Mouse (Mus musculus) left cerebral cortex, adult 8-10 months (tissue): ENCODE data around the gene Coro1c. TPM values are rescaled to one million over a fixed set of nuclear protein-coding genes. Genes with fewer than 3 reads are reported as not detected.
"Not testable (repeated sequence)": the region's sequence is repeated elsewhere in the genome, so short reads cannot be mapped to it uniquely, and the experiment has no call there.

Experiments
- DNase-seq, 2 experiments: peaks; one replicate each; pipeline ENCODE4 v3.0.0; 2022; ENCODE audit warnings: low spot score in 2 of 2
- total RNA-seq, 4 experiments: library from RNA; stranded (reverse); gene quantifications; 2 replicates each; pipeline ENCODE4 v1.2.4; 2022

Coro1c gene
- total RNA-seq, 4 experiments from 2014 or later, result 76.3 to 95.4 (median 86.2) TPM

DNA sequence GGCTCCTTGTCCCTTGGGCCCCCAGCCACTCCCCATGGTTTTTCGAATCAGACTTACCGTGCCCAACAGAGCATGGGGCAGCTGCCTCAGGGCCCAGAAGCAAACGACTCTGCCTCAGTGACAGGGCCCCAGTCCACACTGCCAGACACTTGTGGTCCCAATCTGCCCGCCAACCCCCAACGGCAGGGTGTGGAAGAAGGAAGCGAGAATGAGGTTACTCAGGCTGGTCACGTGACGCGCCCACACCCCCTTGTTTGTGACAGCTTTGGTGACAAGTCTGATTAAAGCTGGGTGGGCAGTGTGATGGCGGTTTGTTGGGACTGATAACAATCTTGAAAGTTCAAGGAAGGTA, 78.3 kb downstream of the Coro1c start:
- DNase-seq, result no peak

DNA sequence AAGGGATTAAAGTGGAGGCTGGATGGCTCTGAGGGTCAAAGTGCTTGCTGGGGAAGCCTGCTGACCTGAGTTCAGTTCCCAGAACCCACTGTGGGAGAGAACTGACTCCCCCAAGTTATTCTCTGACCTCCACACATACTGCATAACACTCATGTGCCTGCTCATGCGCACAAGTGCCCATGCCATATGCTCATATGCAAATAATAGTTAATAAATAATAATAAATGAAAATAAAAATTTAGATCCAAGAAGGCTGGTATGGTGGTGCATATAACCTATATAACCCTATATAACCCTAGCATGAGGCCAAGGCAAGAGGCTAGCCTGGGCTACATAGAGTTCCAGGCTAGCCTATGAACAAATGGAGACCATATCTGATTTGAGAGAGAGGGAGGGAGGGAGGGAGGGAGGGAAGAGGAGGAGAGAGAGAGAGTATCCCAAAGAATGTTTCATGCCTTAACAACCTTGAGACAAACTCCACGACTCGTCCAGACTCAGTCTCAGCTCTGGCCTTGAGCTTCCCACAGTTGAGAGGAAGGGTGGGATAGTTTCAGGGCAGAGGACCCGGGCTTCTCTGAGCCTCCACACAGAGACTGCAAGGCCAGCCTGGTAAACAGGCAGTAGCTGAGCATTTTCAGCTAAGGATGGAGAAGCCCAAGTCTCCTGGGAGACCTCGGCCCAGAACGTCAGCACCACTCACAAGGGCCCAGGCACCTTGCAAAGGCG, 78.8 kb downstream of the Coro1c start:
- DNase-seq, result no peak

DNA sequence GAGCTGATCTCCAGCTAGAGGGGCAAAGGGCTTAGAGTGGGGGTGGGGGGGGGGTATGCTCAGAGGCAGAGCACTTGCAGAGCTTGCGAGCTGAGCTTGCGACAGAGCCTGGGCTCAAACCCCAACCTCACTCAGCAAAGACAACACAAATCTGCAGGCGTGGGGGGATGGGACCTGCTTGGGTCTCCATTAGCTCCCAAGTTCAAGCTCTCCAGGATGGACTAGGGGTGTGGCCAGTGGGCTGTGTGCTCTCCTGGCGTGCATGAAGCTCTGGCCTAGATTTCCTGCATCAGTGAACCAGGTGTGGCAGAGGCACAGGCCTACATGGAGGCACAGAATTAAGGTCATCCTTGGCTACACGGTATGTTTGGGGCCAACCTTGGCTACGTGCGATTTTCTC, 80.1 kb downstream of the Coro1c start:
- DNase-seq, result no peak

DNA sequence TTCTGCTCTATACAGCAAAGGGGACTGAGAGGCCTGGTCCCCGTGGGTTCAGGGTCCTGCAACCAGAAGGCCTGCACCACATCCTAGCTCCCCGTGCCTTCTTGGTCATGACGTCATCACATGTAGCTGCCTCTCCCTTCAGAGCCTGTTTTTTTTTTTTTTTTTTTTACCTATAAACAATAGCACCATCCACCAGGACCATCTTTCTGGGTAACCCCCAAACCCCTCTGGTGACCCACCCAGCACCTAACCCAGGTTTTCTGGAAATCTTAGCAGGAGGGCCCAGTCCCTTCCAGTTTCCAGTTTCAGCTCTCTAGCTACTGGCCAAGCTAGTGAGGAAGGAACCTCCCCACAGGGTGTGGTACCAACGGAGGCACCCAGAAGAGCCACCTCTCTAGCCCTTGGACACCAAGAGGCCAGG, 80.6 kb downstream of the Coro1c start:
- no peak for DNase-seq

DNA sequence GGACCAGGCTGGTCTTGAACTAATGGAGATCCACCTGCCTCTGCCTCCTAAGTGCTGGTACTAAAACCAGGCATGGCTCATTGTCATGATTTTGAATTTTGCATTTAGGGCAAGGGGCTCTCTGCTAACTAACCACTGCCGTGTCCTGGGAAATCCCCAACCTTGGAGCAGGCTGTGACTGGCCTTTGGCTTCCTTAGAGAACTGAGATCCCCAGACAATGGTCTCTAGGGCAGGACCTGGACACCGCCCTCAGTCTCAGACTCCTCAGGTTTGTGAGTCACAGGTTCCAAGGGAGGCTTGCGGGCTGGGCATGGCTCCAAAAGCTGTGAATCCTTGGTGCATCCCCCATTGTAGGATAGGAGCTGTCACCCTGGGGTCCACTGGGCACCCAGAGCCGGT, 81.9 kb downstream of the Coro1c start:
- DNase-seq, result no peak

DNA sequence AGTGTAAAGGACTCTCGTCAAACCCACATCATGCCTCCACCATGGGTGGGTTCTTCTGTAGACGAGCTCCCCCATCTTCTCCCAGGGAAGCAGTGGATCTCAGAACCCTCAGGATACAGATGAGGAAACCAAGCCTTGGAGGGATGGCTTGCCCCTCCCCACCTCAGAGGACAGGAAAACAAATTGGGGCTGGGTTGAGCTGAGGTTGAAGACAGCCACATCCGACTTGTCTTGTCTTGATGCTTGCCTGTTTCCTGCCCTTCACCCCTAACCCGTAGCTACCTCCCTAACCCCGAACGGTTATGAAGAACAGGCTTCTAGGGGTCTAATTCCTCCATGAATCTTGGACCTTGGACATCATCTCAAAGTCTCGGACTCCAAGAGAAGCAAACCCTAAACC, 83.0 kb downstream of the Coro1c start:
- DNase-seq, result no peak

DNA sequence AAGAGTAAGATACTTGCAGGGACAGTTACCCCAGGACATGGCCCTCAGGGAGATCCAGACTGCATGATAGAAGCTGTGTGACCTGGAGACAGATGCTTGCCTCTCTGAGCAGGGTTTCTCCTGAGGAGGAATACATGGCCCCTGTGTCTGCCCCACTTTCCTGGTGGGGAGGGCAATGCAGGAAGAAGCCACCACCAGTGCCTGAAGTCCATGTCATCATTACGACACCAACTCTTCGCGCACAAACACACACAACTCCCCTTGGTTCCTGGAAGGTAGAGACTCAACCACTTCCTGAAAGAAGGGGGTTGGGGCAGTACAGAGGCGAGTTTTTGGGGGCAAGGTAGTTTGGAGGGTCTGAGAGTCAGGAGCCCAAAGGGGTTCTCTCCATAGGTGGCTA, 84.3 kb downstream of the Coro1c start:
- no peak for DNase-seq

DNA sequence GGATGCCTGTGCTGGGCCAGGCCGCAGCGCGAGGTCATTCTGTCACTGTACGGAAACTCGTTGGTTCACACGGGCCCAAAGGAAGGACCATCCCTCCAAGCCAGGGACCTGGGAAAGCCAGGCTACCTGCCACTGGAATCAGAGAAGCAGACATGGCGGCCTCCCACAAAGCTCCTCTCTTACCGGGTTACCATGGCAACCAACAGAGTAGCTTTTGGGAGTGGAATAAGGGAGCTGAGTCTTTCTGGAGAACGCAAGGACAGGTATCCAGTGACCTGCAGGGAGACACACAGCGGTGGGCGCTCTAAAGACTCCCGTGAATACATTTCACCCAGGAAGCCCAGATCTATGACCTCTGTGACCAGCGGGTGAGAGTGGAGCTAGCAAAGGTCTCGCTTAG, 90.0 kb downstream of the Coro1c start:
- DNase-seq, result no peak

DNA sequence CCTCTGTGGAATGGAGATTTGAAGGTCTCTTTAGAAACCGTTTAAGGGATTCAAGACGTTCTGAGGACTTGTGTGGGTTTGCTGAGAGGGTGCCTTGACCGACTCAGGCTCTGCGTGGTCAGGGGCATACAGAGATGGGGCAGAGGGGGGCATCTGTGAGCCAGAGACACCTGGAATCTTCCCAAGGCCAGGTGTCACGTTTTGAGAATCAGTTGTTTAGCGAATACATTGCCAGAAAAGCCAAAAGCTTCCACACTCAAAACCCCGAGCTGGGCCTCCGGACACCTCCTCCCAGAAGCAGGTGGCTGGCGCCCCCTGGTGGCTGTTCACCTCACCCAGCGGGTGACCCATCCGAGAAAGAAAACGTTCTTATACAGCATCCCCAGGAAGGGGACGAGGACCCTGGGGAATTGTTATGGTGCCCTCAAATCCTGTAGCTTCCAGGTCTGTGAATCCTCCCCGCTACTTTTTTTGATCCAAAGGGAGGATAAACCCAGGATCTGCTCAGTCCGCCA, 92.9 kb downstream of the Coro1c start:
- peak in 1 of 2 experiments; percentile 31 for DNase-seq

DNA sequence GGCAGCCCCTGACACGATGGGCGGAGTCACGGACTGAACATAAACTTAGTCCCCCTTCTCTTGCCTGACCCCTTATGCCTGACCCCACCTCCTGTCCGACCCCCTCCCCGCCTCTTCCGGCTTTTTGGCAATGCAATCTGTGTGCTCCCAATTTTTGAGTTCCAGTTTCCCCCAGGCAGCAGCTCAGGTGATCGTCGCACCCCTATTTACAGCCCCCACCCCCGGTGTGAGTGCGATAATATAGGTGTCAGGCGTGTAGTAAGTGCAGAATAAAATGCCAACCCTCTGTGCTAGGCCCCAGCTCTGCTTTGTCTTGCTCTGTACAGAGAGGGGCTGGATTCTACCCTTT, 93.5 kb downstream of the Coro1c start:
- no peak for DNase-seq

DNA sequence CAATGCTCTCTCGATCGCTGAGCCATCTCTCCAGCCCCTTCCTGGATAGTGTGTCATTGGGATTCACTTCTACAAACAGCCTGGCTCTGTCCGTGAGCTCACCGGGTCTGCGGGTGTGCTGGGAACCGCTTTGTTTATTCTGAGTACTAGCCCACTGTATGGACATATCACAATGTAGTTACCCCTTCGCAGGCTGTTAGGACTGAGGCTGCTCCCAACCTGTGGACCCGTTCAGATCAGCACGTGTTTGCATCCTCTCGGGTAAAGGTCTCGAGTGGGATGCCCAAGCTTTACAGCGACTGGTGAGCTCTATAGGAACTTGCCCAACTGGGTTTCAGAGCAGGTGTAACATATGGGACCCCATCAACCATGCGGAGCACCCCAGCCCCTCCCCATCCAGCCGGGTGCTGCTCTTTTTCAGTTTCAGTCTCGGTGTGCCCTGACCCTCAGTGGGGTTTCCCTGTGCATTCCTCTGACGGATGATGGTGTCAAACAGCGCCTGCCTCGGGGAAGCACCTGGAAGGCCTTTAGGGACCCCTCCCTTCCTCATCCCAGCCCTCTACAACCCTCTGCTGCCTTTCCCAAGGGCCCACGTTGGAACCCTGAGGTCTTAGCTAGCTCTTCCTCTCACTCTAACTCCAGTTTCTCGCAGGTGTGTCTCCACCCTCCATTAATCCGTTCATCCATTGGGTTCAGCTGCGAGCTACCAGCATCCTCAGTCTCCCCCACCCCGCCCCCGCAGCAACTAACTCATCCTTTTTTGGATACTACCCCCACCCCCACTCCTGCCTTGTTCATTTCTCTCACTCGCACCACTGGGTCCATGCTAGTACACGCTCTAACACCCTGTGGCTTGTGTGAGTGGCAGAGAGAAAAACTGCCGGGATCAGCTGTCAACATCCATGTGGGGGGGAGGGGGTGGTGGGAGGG, 94.2 kb downstream of the Coro1c start:
- no peak for DNase-seq

DNA sequence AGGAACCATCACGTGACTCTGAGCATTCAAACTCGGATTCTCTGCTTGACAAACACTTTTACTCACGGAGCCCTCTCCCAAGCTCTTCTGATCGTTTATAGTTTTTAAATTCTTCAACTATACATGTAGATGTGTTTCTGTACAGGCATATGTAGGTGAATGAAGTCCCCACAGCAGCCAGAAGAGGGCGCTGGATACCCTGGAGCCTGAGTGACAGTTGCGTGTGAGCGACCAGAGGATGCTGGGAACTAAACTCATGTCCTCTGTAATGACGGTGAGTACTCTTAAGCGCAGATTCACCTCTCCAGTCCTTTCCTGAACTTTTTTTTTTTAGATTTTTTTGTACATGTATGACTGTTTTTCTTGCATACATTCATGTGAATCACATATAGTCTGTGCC, 95.0 kb downstream of the Coro1c start:
- no peak for DNase-seq

DNA sequence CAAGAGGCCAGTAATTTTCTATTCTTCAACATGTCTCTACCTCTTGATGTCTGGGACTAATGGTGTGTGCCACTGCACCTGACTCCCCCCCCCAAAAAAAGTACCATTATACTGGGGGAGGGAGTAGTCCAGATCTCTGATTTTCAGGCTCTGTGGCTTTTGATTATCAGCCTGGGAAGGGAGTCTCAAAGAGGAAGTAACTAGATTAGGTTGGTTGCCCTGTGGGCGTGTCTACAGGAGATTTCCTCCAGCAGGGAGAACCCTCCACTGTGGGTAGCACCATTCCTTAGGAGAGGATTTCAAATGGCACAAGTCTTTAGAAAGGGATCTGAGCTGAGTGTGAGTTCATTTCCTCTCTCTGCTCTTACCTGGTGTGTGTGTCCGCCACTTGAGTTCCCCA, 95.9 kb downstream of the Coro1c start:
- no peak for DNase-seq

DNA sequence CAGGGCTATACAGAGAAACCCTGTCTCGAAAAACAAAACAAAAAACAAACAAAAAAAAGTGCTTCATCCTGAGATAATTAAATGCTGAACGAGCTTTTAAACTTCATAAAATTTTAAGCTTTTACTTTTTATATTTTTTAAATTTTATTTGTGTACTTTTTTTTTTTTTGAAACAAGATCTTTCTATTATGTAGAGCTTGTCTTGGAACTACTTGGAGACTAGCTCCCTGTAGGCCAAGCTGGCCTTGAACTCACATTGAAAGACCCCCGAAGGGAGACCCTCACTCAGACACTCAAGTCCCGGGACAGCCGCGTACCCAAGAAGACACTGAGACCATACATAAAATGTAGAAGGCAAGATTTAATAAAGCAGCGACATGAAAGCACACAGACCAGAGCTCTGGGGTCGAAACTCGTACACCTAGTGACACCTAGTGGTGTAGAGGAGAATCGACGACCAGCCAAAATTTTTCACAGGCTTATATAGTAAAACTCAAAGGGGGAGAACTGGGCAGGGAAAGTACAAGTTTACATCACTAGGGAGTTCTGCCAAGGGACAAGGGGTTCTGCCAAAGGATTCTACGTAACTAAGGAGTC, 96.6 kb downstream of the Coro1c start:
- DNase-seq, result not testable (repeated sequence)

DNA sequence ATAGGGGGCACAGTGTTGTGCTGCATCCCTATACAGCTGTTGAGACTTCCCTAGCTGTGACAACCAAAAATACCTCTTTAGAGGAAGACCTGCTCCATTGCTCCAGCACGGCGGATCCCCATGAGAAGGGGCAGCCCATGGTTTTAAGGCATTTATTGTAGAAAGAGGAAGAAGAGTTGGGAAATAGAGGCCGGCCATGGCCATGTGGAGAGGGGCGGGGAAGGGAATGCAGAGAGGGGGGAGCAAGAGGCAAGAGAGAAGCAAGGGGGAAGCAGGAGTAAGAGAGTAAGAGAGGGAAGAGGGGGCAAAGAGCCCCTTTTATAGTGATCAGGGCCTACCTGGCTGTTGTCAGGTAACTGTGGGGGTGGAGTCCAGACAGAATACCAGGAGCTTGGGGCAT, 98.4 kb downstream of the Coro1c start:
- DNase-seq, result no peak

DNA sequence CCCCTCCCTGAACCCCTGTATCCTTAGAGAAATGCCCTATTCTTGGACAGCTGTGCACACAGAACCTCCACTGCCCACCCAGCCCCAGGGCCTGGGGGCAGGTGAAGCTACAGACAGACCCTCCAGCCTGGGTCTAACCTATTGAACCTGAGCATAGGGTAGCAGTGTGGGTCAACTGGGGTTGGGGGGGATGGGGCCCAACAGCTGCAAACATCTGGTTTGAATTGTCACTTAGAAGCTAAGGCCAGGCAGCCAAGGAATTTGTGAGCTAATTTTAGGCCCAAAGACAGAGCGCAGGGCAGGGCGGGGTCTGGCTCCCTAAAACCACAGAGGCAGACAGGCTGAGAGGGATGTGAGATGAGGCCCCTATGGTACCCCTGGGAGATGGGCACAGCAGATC, 100.4 kb downstream of the Coro1c start:
- no peak for DNase-seq

DNA sequence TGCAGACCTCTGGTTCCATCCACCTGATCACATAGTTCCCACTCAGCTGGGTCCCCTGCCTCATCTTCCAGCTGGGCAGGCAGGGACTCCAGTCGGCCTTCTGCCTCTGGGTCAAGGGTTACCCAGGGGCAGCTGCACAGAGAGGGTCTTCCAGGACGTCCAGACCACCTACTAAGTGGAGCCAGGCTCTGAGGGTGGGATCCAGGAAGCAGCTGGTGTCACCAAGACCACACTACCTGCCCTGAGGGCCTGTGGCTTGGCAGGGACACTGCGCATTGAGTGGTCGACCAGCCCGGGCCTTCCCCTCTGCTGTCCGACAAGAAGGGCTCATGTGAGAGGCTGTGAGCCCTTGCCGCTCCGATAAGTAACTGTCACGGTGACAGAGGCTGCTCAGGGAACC, 100.8 kb downstream of the Coro1c start:
- no peak for DNase-seq

DNA sequence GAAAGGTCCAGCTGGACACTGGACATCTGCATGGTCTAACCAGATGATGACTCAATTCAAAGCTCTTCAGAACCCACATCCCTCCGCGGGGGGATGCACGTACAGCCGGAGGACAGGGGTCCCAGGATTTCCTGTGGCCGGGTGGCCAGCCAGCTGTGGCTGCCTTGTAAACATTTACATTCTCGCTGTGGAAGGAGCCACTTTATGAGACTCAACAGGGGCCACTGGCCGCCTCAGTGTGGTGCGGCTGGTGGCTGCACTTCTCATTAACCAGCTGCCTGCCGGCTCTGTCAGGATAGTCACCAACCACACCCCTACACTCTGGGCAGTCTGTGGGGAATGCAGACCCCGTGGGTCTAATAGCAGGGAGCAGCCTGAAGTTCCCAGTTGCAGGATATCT, 102.1 kb downstream of the Coro1c start:
- DNase-seq, result no peak

DNA sequence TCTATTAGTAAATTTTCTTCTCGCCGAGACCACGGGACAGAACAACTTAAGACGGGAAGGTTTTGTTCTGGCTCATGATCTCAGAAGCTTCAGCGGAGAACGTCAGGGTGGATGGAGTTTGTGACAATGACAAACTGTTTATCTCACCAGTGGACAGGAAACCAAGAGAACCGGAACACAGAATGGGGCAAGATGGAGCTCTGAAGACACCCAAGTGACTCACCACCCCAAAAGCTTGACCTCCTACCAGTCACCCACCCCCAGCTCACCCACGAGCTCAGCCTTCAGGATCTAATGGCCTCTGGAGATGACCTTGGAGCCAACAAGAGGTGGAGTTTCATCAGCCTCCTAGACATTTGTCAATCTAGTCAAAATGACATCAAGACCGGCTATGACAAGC, 103.3 kb downstream of the Coro1c start:
- DNase-seq, result no peak

DNA sequence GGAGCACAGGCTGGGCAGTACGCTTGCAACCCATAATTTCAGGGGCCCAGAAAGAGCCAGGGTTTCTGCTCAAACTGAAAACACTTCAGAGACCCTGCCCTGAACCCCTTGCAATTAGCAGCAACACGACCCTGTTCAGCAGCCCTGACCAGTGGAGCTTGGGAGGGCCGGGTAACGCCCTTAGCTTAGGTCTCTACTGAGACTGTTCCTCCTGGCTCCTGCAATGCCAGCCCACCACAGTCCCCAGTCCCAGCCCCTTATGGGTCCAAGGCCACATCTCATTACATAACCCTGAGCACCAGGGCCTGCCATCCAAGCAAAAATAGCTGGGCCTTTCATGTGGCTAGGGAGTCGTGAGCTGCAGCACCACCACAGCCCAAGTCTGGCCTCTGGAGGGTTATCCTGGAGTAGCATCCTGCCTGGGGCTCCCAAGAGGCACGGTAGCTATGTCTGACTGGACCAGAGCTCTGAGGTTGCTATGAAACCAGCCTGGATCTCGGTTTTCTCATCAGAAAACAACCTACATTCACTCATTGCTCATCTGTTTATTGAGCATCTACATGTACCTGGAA, 104.1 kb downstream of the Coro1c start:
- DNase-seq, result no peak

DNA sequence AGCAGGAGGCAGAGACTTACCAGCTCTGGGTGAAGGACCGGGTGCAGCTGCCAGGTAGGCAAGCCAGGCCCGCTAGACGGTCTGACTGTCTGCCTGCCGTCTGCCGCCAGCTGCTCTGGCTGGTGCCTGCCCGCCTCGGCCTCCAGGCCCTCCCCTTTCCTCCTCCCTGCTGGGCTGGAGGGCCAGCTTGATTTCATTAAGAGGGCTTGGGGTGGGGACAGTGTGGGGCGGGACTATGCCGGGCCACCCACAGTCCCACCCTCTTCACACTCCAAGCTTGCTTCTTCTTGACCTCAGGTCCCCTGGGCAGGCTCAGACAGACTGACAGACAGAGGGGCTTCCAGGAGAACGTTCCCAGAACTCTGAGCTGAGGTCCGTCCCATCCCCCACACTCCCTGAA, 108.3 kb downstream of the Coro1c start, which contains the start of gene Tmem119:
Gene Tmem119, minus strand, starts transcription at position 237 of the 400 bp plus-strand sequence.
- no peak for DNase-seq

DNA sequence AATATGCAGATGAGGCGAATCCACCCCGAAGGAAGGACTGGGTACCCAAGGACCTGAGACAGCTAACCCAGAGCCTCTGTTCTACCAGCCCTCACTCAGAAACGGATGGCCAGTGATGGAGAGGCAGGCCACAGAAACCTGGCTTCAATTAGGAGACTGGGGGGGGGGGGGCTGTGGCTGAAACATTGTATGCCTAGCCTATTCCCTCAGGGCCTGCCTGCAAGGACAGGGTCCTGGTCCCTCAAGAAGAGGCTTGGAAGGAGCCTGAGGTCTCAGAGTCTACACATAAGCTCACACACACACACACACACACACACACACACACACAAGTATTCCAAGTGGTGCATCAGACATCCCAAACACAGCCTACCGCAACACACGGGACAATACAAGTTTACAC, 108.9 kb downstream of the Coro1c start:
- no peak for DNase-seq
